Mouse (Mus musculus): ENCODE data around the gene Foxj2. TPM values are rescaled to one million over a fixed set of nuclear protein-coding genes. Genes with fewer than 3 reads are reported as not detected.
A peak's percentile ranks its signal among the peaks of the same experiment; 100 is the strongest.

Foxj2 gene
- 5.9 and 12.5 TPM in 2 replicates for polyA plus RNA-seq (2012; rRNA removed)

- TF ChIP-seq CTCF (IDR thresholded peaks at IDR 0.05; ENCODE audit: borderline replicate concordance, extremely low read depth, insufficient read depth, insufficient read length) (no peak), POLR2A (IDR thresholded peaks at IDR 0.05; ENCODE audit: borderline replicate concordance, extremely low read depth, insufficient read depth, insufficient read length, poor library complexity, severe bottlenecking) (peak; percentile 55; the same call in 1 of the 2 replicates)
- peak; percentile 63 for DNase-seq (ENCODE audit: low read depth)
Observed at GRCm38 (mm10) chr6:122819306-122820070, at the start of gene Foxj2. TSS of gene Foxj2 (plus strand) at chr6:122819914.

- no peak for DNase-seq (ENCODE audit: low read depth)
- TF ChIP-seq CTCF (IDR thresholded peaks at IDR 0.05; ENCODE audit: borderline replicate concordance, extremely low read depth, insufficient read depth, insufficient read length) (no peak), POLR2A (IDR thresholded peaks at IDR 0.05; ENCODE audit: borderline replicate concordance, extremely low read depth, insufficient read depth, insufficient read length, poor library complexity, severe bottlenecking) (no peak)
Observed at GRCm38 (mm10) chr6:122770760-122771315, 48.9 kb upstream of the Foxj2 start.

- TF ChIP-seq POLR2A (IDR thresholded peaks at IDR 0.05; ENCODE audit: borderline replicate concordance, extremely low read depth, insufficient read depth, insufficient read length, poor library complexity, severe bottlenecking) (no peak), CTCF (IDR thresholded peaks at IDR 0.05; ENCODE audit: borderline replicate concordance, extremely low read depth, insufficient read depth, insufficient read length) (no peak)
- no peak for DNase-seq (ENCODE audit: low read depth)
Observed at GRCm38 (mm10) chr6:122772701-122773100, 47.0 kb upstream of the Foxj2 start.

GRCm38 (mm10) chr6:122774345-122774744 lies 45.4 kb upstream of the Foxj2 start:
- no peak for DNase-seq (ENCODE audit: low read depth)
- TF ChIP-seq CTCF (IDR thresholded peaks at IDR 0.05; ENCODE audit: borderline replicate concordance, extremely low read depth, insufficient read depth, insufficient read length): no peak
- TF ChIP-seq POLR2A (IDR thresholded peaks at IDR 0.05; ENCODE audit: borderline replicate concordance, extremely low read depth, insufficient read depth, insufficient read length, poor library complexity, severe bottlenecking): no peak

GRCm38 (mm10) chr6:122776040-122776439 lies 43.7 kb upstream of the Foxj2 start:
- no peak for TF ChIP-seq CTCF (IDR thresholded peaks at IDR 0.05; ENCODE audit: borderline replicate concordance, extremely low read depth, insufficient read depth, insufficient read length)
- TF ChIP-seq POLR2A (IDR thresholded peaks at IDR 0.05; ENCODE audit: borderline replicate concordance, extremely low read depth, insufficient read depth, insufficient read length, poor library complexity, severe bottlenecking): no peak
- DNase-seq (ENCODE audit: low read depth): no peak

- TF ChIP-seq CTCF (IDR thresholded peaks at IDR 0.05; ENCODE audit: borderline replicate concordance, extremely low read depth, insufficient read depth, insufficient read length): no peak
- no peak for TF ChIP-seq POLR2A (IDR thresholded peaks at IDR 0.05; ENCODE audit: borderline replicate concordance, extremely low read depth, insufficient read depth, insufficient read length, poor library complexity, severe bottlenecking)
- DNase-seq (ENCODE audit: low read depth): no peak
Observed at GRCm38 (mm10) chr6:122779916-122780315, 39.8 kb upstream of the Foxj2 start.

- DNase-seq (ENCODE audit: low read depth): no peak
- no peak for TF ChIP-seq POLR2A (IDR thresholded peaks at IDR 0.05; ENCODE audit: borderline replicate concordance, extremely low read depth, insufficient read depth, insufficient read length, poor library complexity, severe bottlenecking)
- no peak for TF ChIP-seq CTCF (IDR thresholded peaks at IDR 0.05; ENCODE audit: borderline replicate concordance, extremely low read depth, insufficient read depth, insufficient read length)
Observed at GRCm38 (mm10) chr6:122781167-122781566, 38.5 kb upstream of the Foxj2 start.

GRCm38 (mm10) chr6:122782164-122782563 lies 37.5 kb upstream of the Foxj2 start:
- no peak for DNase-seq (ENCODE audit: low read depth)
- TF ChIP-seq POLR2A (IDR thresholded peaks at IDR 0.05; ENCODE audit: borderline replicate concordance, extremely low read depth, insufficient read depth, insufficient read length, poor library complexity, severe bottlenecking) (no peak), CTCF (IDR thresholded peaks at IDR 0.05; ENCODE audit: borderline replicate concordance, extremely low read depth, insufficient read depth, insufficient read length) (no peak)

- DNase-seq (ENCODE audit: low read depth): no peak
Observed at GRCm38 (mm10) chr6:122784866-122785265, 34.8 kb upstream of the Foxj2 start.

GRCm38 (mm10) chr6:122786275-122786674 lies 33.4 kb upstream of the Foxj2 start:
- peak; percentile 88 for DNase-seq (ENCODE audit: low read depth)
- TF ChIP-seq CTCF (IDR thresholded peaks at IDR 0.05; ENCODE audit: borderline replicate concordance, extremely low read depth, insufficient read depth, insufficient read length): peak; percentile 71; the same call in 1 of the 2 replicates
- no peak for TF ChIP-seq POLR2A (IDR thresholded peaks at IDR 0.05; ENCODE audit: borderline replicate concordance, extremely low read depth, insufficient read depth, insufficient read length, poor library complexity, severe bottlenecking)

More at GRCm38 (mm10) chr6:122784866-122785265, 34.8 kb upstream of the Foxj2 start:
- TF ChIP-seq CTCF (IDR thresholded peaks at IDR 0.05; ENCODE audit: borderline replicate concordance, extremely low read depth, insufficient read depth, insufficient read length) (0 out of 2 replicates have a peak, but pooled peaks have one; percentile 17), POLR2A (IDR thresholded peaks at IDR 0.05; ENCODE audit: borderline replicate concordance, extremely low read depth, insufficient read depth, insufficient read length, poor library complexity, severe bottlenecking) (no peak)

GRCm38 (mm10) chr6:122795254-122795935 lies 24.3 kb upstream of the Foxj2 start:
- TF ChIP-seq CTCF (IDR thresholded peaks at IDR 0.05; ENCODE audit: borderline replicate concordance, extremely low read depth, insufficient read depth, insufficient read length) (no peak), POLR2A (IDR thresholded peaks at IDR 0.05; ENCODE audit: borderline replicate concordance, extremely low read depth, insufficient read depth, insufficient read length, poor library complexity, severe bottlenecking) (no peak)
- DNase-seq (ENCODE audit: low read depth): no peak

Data from brain, embryonic 14.5 days (tissue).